Mouse (Mus musculus): ENCODE results near the gene Eif6. TPM values are rescaled to one million over a fixed set of nuclear protein-coding genes. Genes with fewer than 3 reads are reported as not detected.
A peak's percentile ranks its signal among the peaks of the same experiment; 100 is the strongest.

The Eif6 gene
- total RNA-seq (2021), result 10 to 100 TPM; 61.7 to 65.1 TPM
- long read RNA-seq, experiment 1, transcript Eif6-201 (6 exons, 1,500 nt), result major isoform, 60 of 68 reads
- long read RNA-seq, experiment 1, partial matches to known transcripts, result 5 of 68 reads
- long read RNA-seq, experiment 1, other reads (novel, unspliced or antisense), result 1 of 68 reads
- long read RNA-seq, experiment 2, transcript Eif6-201 (6 exons, 1,500 nt), result major isoform, 82 of 85 reads
- long read RNA-seq, experiment 2, partial matches to known transcripts, result 2 of 85 reads
- long read RNA-seq, experiment 2, other reads (novel, unspliced or antisense), result 0 of 85 reads

DNA sequence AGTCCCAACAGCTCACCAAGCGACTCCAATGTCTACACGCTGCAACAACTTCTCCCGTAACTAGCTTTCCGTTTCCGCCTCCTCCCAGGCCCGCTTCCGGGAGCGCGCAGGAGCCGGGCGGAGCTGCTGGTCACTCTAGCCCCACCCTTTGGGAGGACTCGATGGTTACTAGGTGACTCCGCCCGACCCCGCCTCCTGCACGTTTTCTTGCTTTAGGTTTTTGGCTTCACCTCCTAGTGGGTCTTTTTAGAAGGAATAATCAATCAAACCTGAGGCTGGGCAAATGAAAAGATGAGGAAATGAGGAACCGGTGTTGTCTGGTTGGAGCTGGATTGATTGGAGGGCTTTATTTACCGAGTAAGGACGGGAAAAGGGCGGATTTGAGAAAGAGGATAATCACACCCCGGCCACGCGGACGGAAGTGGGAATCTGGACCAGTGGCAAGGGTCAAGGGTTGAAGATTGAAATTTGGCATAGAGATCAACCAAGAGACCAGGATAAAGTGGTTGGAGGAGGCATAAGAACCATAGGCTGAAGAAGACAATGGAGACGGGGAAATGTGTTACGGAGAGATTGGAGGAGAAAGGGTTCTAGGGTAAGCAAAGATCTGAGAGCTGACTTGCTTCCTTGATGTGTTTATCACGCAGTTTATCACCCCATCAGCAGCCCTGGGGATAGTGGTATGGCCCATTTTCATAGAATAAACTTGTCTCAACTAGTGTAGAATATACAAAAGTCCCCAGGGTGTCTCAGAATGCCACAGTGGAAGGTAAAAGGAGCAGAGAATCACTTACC lies at the start of gene Eif6:
Gene Eif6 (minus strand): TSS at position 296 of the 795 bp plus-strand sequence.
- no peak for TF ChIP-seq CTCF (conservative IDR thresholded peaks at IDR 0.05)
- peak within 1 kb of the TSS; percentile 87 for H3K4me3 ChIP-seq
- peak; percentile 82 to 87 for DNase-seq (ENCODE audit: low spot score in 2 of 2)
- peak within 1 kb of the TSS; percentile 87 for H3K27ac ChIP-seq

DNA sequence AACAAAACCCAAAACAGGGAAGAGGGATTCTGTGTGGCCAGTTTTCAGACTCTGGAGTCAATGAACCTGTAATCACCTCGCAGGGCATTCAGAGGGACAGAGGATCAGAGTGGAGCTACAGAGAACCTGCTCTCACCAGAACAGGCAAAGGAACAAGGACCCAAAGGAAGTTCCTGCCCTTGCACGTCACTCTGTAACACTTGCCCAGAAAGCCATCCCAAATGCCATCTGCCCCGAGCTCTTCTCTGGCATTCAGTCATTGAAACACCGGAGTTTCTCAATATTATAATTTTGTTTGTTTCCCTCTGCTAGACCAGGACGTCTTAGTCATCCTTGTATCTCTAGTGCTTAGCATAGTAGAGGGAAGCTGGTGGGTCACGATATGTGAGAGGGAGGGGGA lies 46.9 kb upstream of the Eif6 start:
- Histone ChIP-seq H3K27ac (peak overlapping the region; percentile 18; the same call in 1 of the 2 replicates), H3K4me3 (no peak overlapping the region)
- no peak for TF ChIP-seq CTCF (conservative IDR thresholded peaks at IDR 0.05)
- no peak for DNase-seq (ENCODE audit: low spot score in 2 of 2)

DNA sequence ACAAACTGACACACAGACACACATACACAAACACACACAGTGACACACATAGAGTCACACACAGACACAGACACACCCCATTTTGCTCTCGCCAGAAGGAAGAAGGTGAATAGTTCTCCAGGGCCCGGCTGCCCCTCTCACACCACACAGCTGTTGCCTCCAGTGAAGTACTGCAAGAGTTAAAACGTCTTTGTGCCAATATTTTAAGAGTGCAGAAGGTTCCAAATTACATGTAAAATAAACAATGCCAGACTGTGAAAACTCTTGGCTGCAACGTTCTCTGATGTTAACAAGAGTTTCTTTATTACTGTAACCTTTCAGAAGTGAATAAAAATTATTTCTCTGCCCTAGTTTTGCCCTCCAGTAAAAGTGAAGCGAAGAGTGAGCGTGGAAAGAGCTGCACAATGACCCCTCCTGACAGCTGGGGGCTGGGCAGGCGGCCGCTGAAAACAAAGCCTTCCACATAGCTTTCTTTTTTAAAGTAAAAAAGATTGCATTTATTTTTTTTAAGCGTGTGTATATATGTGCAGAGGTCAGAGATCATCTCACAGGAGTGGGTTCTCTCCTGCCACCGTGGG lies 46.3 kb upstream of the Eif6 start:
- Histone ChIP-seq H3K27ac (no peak overlapping the region; the same call in 1 of the 2 replicates), H3K4me3 (no peak overlapping the region)
- TF ChIP-seq CTCF (conservative IDR thresholded peaks at IDR 0.05), result no peak
- DNase-seq (ENCODE audit: low spot score in 2 of 2), result no peak

DNA sequence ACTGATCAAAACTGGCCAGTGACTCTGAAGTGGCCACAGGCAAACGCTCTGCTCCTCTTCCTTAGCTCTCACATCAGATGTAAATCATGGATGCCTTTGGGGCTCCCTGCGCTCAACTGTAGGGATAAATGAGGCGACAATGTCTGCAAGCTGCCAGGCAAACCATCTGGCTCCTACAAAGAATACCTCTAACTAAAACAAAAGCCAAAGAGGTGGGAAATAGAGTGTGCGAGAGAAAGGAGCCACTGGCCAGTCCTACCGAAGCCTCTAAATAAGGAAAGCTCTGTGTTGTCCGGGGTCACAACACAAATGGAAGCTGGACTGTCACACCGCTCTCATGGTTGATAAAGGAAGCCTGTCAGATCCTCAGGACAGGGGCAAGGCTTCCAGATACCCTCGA lies 45.8 kb upstream of the Eif6 start:
- DNase-seq (ENCODE audit: low spot score in 2 of 2), result no peak
- no peak overlapping the region for H3K4me3 ChIP-seq
- no peak for TF ChIP-seq CTCF (conservative IDR thresholded peaks at IDR 0.05)
- H3K27ac ChIP-seq, result no peak overlapping the region

DNA sequence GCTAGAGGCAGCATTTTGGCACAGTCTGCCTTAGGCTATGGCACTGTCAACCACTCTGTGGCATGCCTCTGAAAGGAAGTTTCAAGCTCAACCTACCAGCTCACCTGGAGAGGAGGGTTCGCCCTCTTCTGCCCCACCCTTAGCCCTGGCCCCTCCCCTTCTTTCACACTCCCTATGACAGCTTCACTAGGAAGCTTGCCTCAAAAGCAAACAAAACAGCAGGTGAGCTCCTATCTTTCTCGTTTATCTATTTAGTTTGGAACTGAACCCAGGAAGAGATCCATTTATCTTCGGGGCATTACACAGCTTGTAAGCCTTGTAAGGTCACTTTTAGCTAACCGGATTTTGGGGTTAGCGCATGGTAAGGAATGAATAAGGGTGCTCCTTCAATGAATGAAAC lies 43.0 kb upstream of the Eif6 start:
- Histone ChIP-seq H3K27ac (no peak overlapping the region), H3K4me3 (no peak overlapping the region)
- no peak for TF ChIP-seq CTCF (conservative IDR thresholded peaks at IDR 0.05)
- DNase-seq (ENCODE audit: low spot score in 2 of 2), result no peak

DNA sequence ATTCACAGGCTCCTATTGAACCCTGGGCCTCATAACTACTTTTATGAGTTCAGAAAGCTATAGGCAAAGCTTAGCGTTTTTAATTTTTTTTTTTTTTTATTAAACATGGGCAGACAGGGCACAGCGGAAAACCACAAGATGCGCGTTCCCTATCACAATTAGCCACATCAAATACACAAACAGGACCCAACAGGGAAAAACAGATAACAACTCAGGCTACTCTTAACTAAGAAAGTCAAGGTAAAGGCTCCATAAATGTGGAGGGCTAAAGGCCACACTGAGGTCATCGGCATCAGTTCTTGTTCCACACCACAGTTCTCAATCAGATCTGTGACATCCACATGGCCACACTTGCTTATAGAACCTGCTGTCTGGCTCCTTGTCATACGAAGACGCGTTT lies 41.6 kb upstream of the Eif6 start:
- Histone ChIP-seq H3K4me3 (no peak overlapping the region), H3K27ac (no peak overlapping the region)
- TF ChIP-seq CTCF (conservative IDR thresholded peaks at IDR 0.05), result no peak
- DNase-seq (ENCODE audit: low spot score in 2 of 2), result no peak

DNA sequence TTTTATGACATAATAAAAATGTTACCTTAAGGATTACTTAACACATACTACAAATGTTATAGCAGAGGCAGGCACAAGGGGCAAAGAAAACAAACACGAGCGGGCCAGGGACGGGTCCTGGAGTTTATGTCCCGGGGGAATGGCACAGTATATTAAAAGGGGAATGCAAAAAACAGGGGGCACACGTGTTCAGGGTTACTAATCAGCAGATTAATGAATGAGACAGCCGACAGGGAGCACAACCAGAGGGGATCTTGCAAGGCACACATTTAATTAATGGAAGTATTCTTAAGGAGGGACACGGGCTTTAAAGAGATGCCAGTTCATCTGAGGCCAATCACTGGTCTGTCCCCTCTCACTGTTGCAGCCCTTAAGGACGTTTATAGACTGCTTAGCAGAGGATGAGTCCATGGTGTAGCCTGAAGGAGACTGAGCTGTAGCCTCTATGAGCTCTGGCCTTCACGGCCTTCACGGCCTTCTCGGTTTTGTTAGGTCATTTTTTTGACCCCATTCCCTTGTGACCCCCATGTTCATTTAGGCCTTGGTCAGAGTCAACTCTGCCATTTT lies 36.7 kb upstream of the Eif6 start:
- Histone ChIP-seq H3K4me3 (peak overlapping the region; percentile 13; the same call in 1 of the 2 replicates), H3K27ac (no peak overlapping the region)
- DNase-seq (ENCODE audit: low spot score in 2 of 2), result no peak
- no peak for TF ChIP-seq CTCF (conservative IDR thresholded peaks at IDR 0.05)

DNA sequence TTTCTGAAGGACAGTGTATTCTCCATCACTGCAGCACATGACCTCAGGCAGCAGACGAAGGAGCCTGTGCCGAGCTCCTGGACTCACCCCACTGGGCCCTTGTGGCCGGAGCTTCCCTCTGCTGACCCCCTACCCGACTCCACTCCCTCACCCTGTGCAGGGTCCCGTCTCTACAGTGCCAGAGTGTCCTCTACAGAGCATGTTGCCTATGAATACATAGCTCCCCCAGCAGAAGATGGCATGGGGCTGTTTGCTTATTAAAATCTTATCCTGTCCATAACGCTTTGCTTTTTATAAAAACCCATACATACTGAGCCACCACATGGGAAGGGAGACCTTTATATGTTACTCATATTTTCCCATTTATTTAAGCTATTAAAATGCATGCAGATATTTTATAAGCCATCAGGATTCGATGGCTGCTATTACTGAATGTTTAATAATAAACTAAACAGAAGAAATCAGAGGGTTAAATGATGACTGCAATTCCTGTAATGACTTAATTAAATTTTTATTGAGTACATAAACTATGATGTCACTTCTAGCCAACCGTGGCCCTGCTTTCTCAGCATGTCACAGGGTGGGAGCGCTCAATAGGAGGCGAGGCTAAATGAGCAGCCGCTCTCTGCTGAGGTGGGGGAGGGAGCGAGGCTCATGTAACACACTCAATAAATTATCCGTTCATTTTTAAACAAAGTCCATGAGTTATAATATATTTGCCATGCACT lies 36.0 kb upstream of the Eif6 start:
- DNase-seq (ENCODE audit: low spot score in 2 of 2), result peak in 1 of 2 experiments; percentile 24
- H3K27ac ChIP-seq, result no peak overlapping the region
- TF ChIP-seq CTCF (conservative IDR thresholded peaks at IDR 0.05), result no peak
- peak overlapping the region; percentile 13; the same call in 1 of the 2 replicates for H3K4me3 ChIP-seq

DNA sequence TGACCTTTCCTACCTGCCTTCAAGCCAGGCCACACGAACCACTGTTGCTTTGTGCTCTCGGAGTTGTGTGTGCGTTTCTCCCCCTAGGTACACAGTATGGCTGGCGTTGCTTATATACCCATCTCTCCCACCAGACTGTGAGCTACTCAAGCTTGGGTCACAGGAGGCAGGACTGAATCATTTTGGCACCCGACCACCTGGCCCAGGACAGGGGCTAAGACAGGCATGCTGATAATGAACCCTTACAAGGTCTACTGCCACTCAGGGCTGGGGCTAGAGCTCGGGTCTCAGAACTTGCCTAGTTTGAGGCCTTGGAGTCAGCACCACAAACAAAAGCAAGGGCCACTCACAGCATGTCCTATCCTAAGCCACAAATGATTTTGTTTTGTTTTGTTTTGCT lies 34.9 kb upstream of the Eif6 start:
- no peak for TF ChIP-seq CTCF (conservative IDR thresholded peaks at IDR 0.05)
- no peak for DNase-seq (ENCODE audit: low spot score in 2 of 2)
- Histone ChIP-seq H3K27ac (no peak overlapping the region), H3K4me3 (no peak overlapping the region)

DNA sequence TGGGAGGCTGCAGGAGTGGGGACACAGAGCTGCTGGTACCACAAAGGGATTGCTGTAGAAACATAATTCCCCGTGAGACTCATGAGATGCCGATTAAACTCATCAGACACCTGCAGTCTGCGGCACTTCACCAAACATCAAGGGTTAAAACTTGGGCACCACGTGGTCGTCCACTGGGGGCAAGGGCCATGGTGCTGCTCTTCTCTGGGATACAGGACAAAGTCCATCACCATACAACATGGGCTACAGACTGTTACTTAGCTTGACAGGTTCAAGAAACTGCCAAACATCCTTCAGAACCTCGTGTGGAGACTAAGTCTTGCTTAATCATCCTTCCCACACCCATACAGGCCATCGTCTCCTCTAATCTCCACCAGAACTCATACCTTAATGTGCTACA lies 33.4 kb upstream of the Eif6 start:
- no peak for DNase-seq (ENCODE audit: low spot score in 2 of 2)
- Histone ChIP-seq H3K4me3 (no peak overlapping the region), H3K27ac (no peak overlapping the region)
- no peak for TF ChIP-seq CTCF (conservative IDR thresholded peaks at IDR 0.05)

DNA sequence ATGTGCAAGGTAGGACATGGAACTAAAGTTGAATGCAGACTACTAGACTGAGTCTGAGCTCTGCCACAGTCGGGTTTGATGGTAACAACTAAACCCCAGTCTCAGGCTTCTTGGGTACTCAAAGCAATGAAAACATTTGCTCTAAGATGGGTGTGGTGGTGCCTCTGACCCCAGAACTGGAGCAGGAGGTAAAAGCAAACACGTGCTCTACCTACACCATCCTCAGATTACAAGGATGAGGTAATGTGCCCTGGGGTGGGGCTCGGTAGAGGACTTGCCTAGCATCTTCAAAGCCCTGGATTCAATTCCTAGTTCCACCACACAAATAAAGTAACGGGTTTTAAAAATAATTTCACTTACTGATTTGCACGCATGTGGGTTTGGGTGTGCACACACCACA lies 25.8 kb upstream of the Eif6 start:
- Histone ChIP-seq H3K27ac (no peak overlapping the region), H3K4me3 (no peak overlapping the region)
- no peak for DNase-seq (ENCODE audit: low spot score in 2 of 2)
- TF ChIP-seq CTCF (conservative IDR thresholded peaks at IDR 0.05), result no peak

DNA sequence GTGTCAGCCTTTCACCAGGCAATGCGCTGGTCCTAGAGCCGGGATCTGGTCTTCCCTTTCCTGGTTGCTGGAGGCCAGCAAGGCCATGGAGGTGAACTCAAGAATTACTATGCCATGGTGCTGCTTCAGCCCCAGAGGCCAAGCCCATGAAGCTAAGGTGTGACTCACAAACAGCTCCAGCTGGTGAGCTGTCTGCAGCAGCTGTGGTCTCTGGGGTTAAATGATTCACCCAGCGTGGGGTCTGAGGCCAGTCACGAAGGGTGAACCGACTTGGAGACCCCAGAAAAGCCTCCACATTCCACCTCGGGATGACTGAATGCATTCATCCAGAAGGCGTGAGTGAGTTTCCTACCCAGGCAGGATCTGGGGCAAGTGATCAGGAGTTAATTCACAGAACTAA lies 23.4 kb upstream of the Eif6 start:
- H3K4me3 ChIP-seq, result no peak overlapping the region
- no peak for TF ChIP-seq CTCF (conservative IDR thresholded peaks at IDR 0.05)
- H3K27ac ChIP-seq, result no peak overlapping the region
- no peak for DNase-seq (ENCODE audit: low spot score in 2 of 2)
